Mouse (Mus musculus) small intestine, adult 2 months (tissue): ENCODE results near the gene Csnk1g2.

Experiments used
- CTCF ChIP-seq: fragments of 200-500 bp; IDR thresholded peaks from 2 replicates; pipeline ENCODE4 v1.5.1; 2012; ENCODE audit warnings: low read depth, mild to moderate bottlenecking, control low read depth, inconsistent platforms, low read length, moderate library complexity, mixed read lengths; ENCODE audit not compliant: insufficient replicate concordance, insufficient read length; ENCODE audit errors: extremely low read depth
- POLR2A ChIP-seq: fragments of 200-500 bp; IDR thresholded peaks from 2 replicates; pipeline ENCODE4 v1.6.1; 2012; ENCODE audit warnings: low read depth, mild to moderate bottlenecking, control low read depth, inconsistent platforms, low read length, moderate library complexity

- no peak for TF ChIP-seq CTCF
- no peak for TF ChIP-seq POLR2A
Observed at GRCm38 (mm10) chr10:80671936-80672690, 49.5 kb downstream of the Csnk1g2 start.
